Mouse (Mus musculus) cerebellum, postnatal 36 days (tissue): ENCODE measurements at regions not wholly inside any gene's neighbourhood (a gene's known extent, or its start where the extent isn't known, plus 50 kb on each side); places are given as distances from the start of the nearest gene placed in this dataset.

ENCODE experiments used
- DNase-seq, 2 experiments: peaks; one replicate each; pipeline ENCODE4 v3.0.0; 2021 to 2022; ENCODE audit warnings: mixed read lengths in 2 of 2

DNA sequence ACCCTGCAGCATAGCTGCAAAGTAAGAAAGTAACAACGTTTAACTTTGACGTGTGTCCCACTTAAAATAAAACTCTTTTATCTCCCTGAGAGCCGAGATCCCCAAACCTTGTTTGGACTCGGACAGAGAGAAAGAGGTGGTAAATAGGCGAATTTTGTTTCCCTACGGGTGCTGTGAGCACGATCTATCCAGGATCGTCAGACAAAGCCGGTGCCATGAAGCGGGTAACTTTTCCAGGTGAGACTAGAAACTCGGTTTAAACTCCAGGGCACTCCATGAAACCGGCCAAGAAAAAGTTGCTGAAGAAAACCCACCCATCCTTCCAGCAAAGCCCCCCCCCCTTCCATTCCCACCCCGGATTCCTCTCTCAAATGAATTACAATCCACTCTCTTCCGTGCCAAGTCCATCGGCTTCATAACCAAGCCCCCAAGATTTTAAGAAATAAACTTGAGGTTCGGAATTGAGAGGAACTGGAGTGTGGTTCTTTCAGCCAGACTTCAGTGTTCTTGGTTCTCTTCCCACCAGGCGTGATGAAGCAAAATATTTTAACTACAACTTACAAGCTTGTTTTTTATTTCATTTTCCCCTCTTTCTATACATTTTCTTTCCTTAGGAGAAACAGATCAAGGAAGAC, 153.7 kb downstream of the Insig2 start:
- peak in 1 of 2 experiments; percentile 2 for DNase-seq

- peak; percentile 75 to 81 for DNase-seq
These were observed 151.9 kb downstream of the Insig2 start for GRCm38 (mm10) chr1:121180273-121181030.

- no peak for DNase-seq
These were observed 143.5 kb downstream of the Insig2 start for GRCm38 (mm10) chr1:121188895-121189294.

DNA sequence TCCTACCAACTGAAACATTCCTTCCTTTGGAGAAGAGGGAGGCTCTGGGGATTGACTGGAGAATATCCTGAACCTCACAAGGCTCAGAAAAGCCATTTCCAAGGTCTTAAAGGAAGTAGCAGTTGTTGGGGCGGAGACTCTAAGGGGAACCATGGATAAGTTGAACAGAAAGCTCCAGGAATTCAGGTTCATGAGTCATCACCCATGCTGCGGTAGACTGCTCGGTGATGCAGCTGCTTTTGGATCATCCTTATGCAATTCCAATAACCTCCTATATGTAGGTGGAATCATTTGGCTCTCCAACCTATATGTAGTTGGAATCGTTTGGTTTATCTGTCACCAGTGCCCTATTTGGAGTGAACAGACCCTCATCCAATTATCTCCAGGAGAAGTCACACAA, 137.6 kb downstream of the Insig2 start:
- DNase-seq = no peak

- DNase-seq = peak; percentile 10
These were observed 116.5 kb downstream of the Insig2 start for GRCm38 (mm10) chr1:121215843-121216242.

- DNase-seq = no peak
These were observed 108.1 kb downstream of the Insig2 start for GRCm38 (mm10) chr1:121224250-121224649.

GRCm38 (mm10) chr1:121226466-121227232, 105.7 kb downstream of the Insig2 start:
- no peak for DNase-seq

DNA sequence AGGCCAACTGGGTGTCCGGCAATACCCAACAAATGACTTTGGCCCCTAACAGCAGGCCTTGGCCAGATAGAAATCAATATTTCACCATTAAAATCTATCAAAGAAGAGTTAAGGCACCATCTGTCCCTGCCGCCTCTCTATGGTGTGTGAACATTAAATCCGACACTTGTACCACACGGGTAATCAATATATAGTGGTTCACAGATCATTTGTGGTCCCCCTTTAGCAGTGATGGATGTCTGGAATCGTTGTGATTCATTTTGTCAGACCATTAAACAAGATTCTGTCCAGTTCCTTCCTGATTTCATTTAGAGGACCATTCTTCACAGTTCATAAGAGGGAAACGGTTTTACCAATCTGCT, 105.2 kb downstream of the Insig2 start:
- DNase-seq = no peak

GRCm38 (mm10) chr1:121243576-121243975, 88.8 kb downstream of the Insig2 start:
- no peak for DNase-seq

DNA sequence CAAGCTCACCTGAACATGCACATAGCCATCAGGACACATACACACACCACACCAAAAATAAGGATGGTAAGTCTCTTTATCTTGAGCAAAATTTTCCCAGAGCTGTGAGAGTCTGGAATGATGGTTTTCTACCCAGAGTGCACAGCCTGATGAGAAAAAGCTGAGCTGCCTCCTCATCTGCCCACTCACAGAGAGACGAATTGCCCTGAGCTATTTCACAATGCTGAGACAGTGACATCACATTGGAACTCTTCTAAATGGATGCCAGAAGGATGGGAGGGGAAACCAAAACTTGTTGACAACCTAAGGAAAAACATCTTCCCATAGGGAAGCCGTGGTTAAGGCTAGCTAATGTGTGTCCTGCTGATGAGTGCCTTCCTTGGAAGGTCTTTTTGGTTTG, 84.8 kb downstream of the Insig2 start:
- DNase-seq = no peak

DNA sequence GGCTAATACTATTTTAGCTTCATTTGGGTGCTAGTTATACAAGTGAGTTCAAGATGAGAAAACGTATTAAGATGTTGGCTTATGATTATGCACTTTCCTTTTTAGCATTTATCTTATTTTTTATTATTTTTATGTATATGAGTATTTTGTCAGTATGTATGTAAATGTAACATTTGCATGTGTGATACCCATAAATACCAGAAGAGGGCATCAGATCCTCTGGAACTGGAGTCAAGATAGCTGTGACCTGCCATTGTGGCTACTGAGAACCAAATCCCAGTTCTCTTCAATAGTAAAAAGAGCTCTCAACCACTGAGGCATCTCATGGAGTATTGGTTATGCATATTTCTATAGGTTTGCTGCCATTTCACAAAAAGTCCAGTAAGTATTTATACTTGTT, 83.3 kb downstream of the Insig2 start:
- no peak for DNase-seq

GRCm38 (mm10) chr1:121250686-121251085, 81.7 kb downstream of the Insig2 start:
- DNase-seq = no peak

GRCm38 (mm10) chr1:121252056-121252455, 80.3 kb downstream of the Insig2 start:
- no peak for DNase-seq

- no peak for DNase-seq
These were observed 78.2 kb downstream of the Insig2 start for GRCm38 (mm10) chr1:121254196-121254595.
